ENCODE assay signal across 9 mouse cellular contexts in genomic region chr16:63863913-63864330, GRCm38 (mm10). TPM values are rescaled to one million over a fixed set of nuclear protein-coding genes. Genes with fewer than 3 reads are reported as not detected.
DNase-seq lines count a peak whose midpoint lies in the region; ATAC-seq and TF ChIP-seq lines count a peak whose summit lies in the region.
"Had no signal": no experiment of that assay in that cellular context is flagged by ENCODE, and none has a peak within 500 bp of the region (broad histone marks: within the 10 kb centered on the region; RNA-seq: fewer than 3 reads in every experiment).

Gene Epha3 (minus strand): TSS chr16:63864175.

- H3K27ac ChIP-seq in cortical plate, adult 2 months (ENCODE audit: insufficient read depth, low read length): no peak within 1 kb of the TSS
- H3K27ac ChIP-seq in hindbrain, embryonic 16.5 days (ENCODE audit: low read depth, low read length): peak within 1 kb of the TSS; percentile 72

- H3K9ac ChIP-seq in hindbrain, embryonic 16.5 days (ENCODE audit: low read depth, low read length): peak within 1 kb of the TSS; percentile 77

- peak; percentile 86 for DNase-seq in adrenal gland, adult 2 months
- peak; percentile 71 for DNase-seq in gastrocnemius, postnatal 10 days
- peak; percentile 82 to 89 for DNase-seq in left cerebral cortex, adult 18-20 months (ENCODE audit: low spot score in 2 of 2)
- peak; percentile 67 for DNase-seq in lung, postnatal 14 days
- DNase-seq in retina, adult 2 months (ENCODE audit: low read depth, low spot score): peak; percentile 39
- DNase-seq in B cell, adult 2 months: no peak

- WGBS in hindbrain, embryonic 16.5 days: under 1% methylated on average over 28 of the region's 28 CpGs

- H3K27me3 ChIP-seq in hindbrain, embryonic 16.5 days (replicated peaks; ENCODE audit: control insufficient read depth, insufficient read depth, low read length): no peaks in the 10 kb centered on the region

- no peaks in the 10 kb centered on the region for H3K4me1 ChIP-seq in cortical plate, adult 2 months (ENCODE audit: control insufficient read depth, insufficient read depth, low read length)
- H3K4me1 ChIP-seq in hindbrain, embryonic 16.5 days (ENCODE audit: control insufficient read depth, insufficient read depth, low read depth, low read length): peaks cover 5% of the 10 kb centered on the region; the same call in 1 of the 2 replicates

- peak within 1 kb of the TSS; percentile 65 for H3K4me2 ChIP-seq in hindbrain, embryonic 16.5 days (ENCODE audit: low read length)

- no peak for TF ChIP-seq CTCF in cortical plate, adult 2 months (IDR thresholded peaks at IDR 0.05; ENCODE audit: extremely low read depth, insufficient read depth, low read length)

- H3K9me3 ChIP-seq in hindbrain, embryonic 16.5 days (ENCODE audit: control insufficient read depth, low read length): no peaks in the 10 kb centered on the region

- no peaks in the 10 kb centered on the region for H3K36me3 ChIP-seq in hindbrain, embryonic 16.5 days (ENCODE audit: control insufficient read depth, insufficient read depth, low read length)

- ATAC-seq in hindbrain, embryonic 16.5 days: peak; percentile 94

- TF ChIP-seq POLR2A in cortical plate, adult 2 months (IDR thresholded peaks at IDR 0.05; ENCODE audit: extremely low read depth, insufficient read depth, low read length): peak; percentile 88

- H3K4me3 ChIP-seq in cortical plate, adult 2 months (ENCODE audit: insufficient read depth, low read length): peak within 1 kb of the TSS; percentile 72
- peak within 1 kb of the TSS; percentile 80 for H3K4me3 ChIP-seq in hindbrain, embryonic 16.5 days (ENCODE audit: low read length)
- H3K4me3 ChIP-seq: erythroblast, embryonic 14.5 days had no signal

RNA-seq across cellular contexts. Expression of gene Epha3, which starts in this region (rescaled TPM):
- total RNA-seq in adrenal gland, adult 2 months (2021): 1 to 10 TPM; 1.1 to 1.6 TPM
- polyA plus RNA-seq in adrenal gland, adult 2 months (2012; rRNA removed): 0.25 TPM in 2 replicates
- polyA plus RNA-seq in cortical plate, adult 2 months (2012; rRNA removed): 3.0 TPM in 2 replicates
- total RNA-seq in gastrocnemius, postnatal 10 days (2021): 1 to 10 TPM; 3.3 to 5.0 TPM
- 19.2 and 22.0 TPM in 2 replicates for polyA plus RNA-seq in hindbrain, embryonic 16.5 days (2015; fragmentation: Nextera tagmentation; extraction: Ambion mirVana)
- 10 to 100 TPM in 1 of 2 experiments, 1 to 10 TPM in 1; 9.3 to 12.0 TPM for total RNA-seq in left cerebral cortex, adult 18-20 months (2021)
- polyA plus RNA-seq: erythroblast, embryonic 14.5 days had no signal

Comparison
In these comparisons a context has a peak if more than half of its experiments do, and no peak if none do; other contexts are left out.
1. DNase-seq: peak in adrenal gland, adult 2 months (single experiment), gastrocnemius, postnatal 10 days (single experiment), left cerebral cortex, adult 18-20 months (2 of 2), lung, postnatal 14 days (single experiment) and retina, adult 2 months (single experiment); none in B cell, adult 2 months (0 of 2).